Comparison of ENCODE assay signal across 9 mouse cellular contexts in genomic region chr8:83594167-83595049, GRCm38 (mm10). TPM values are rescaled to one million over a fixed set of nuclear protein-coding genes. Genes with fewer than 3 reads are reported as not detected.
A peak's percentile ranks its signal among the peaks of the same experiment; 100 is the strongest.
DNase-seq lines count a peak whose midpoint lies in the region; ATAC-seq lines count a peak whose summit lies in the region.
"Had no signal": no experiment of that assay in that cellular context is flagged by ENCODE, and none has a peak within 500 bp of the region (broad histone marks: within the 10 kb centered on the region; RNA-seq: fewer than 3 reads in every experiment).

No protein-coding gene starts in this region.

- under 1% methylated on average over 43 of the region's 43 CpGs for WGBS in heart, embryonic 13.5 days
- under 1% methylated on average over 43 of the region's 43 CpGs for WGBS in liver, embryonic 12.5 days (ENCODE audit: insufficient replicate concordance)
- WGBS in stomach, embryonic 15.5 days = under 1% methylated on average over 43 of the region's 43 CpGs

- H3K36me3 ChIP-seq in heart, embryonic 13.5 days = peaks cover 17% of the 10 kb centered on the region
- peaks cover 25% of the 10 kb centered on the region for H3K36me3 ChIP-seq in liver, embryonic 12.5 days
- H3K36me3 ChIP-seq in stomach, embryonic 15.5 days = no peaks in the 10 kb centered on the region

- peak overlapping the region; percentile 94 for H3K9ac ChIP-seq in heart, embryonic 13.5 days
- peak overlapping the region; percentile 95 for H3K9ac ChIP-seq in liver, embryonic 12.5 days
- H3K9ac ChIP-seq in stomach, embryonic 15.5 days = peak overlapping the region; percentile 82

- peak overlapping the region; percentile 87 for H3K4me2 ChIP-seq in heart, embryonic 13.5 days
- H3K4me2 ChIP-seq in liver, embryonic 12.5 days = peak overlapping the region; percentile 95
- peak overlapping the region; percentile 88 for H3K4me2 ChIP-seq in stomach, embryonic 15.5 days

- peak overlapping the region; percentile 94 for H3K27ac ChIP-seq in heart, embryonic 13.5 days (replicated peaks)
- peak overlapping the region; percentile 91 for H3K27ac ChIP-seq in liver, embryonic 12.5 days
- peak overlapping the region; percentile 90 for H3K27ac ChIP-seq in stomach, embryonic 15.5 days

- H3K27me3 ChIP-seq in heart, embryonic 13.5 days (replicated peaks) = no peaks in the 10 kb centered on the region
- H3K27me3 ChIP-seq in liver, embryonic 12.5 days (replicated peaks) = no peaks in the 10 kb centered on the region
- no peaks in the 10 kb centered on the region for H3K27me3 ChIP-seq in stomach, embryonic 15.5 days (replicated peaks)

- H3K4me3 ChIP-seq in heart, embryonic 13.5 days = peak overlapping the region; percentile 84
- H3K4me3 ChIP-seq in liver, embryonic 12.5 days = peak overlapping the region; percentile 95
- H3K4me3 ChIP-seq in stomach, embryonic 15.5 days (replicated peaks) = peak overlapping the region; percentile 64

- DNase-seq in CD4-positive helper T cell, adult 2 months (ENCODE audit: low read depth, low spot score) = peak; percentile 99
- peak; percentile 99 for DNase-seq in brain, embryonic 18.5 days (ENCODE audit: low read depth, low spot score)
- DNase-seq in kidney, postnatal 10 days = peak; percentile 98
- peak; percentile 94 to 96 for DNase-seq in natural killer cell, adult 2 months (ENCODE audit: low spot score in 2 of 2)

- H3K4me1 ChIP-seq in heart, embryonic 13.5 days = peaks cover 27% of the 10 kb centered on the region
- H3K4me1 ChIP-seq in liver, embryonic 12.5 days = peaks cover 65% of the 10 kb centered on the region
- H3K4me1 ChIP-seq in stomach, embryonic 15.5 days = peaks cover 16% of the 10 kb centered on the region

- H3K9me3 ChIP-seq in heart, embryonic 13.5 days = no peaks in the 10 kb centered on the region
- H3K9me3 ChIP-seq in liver, embryonic 12.5 days (replicated peaks) = no peaks in the 10 kb centered on the region
- no peaks in the 10 kb centered on the region for H3K9me3 ChIP-seq in stomach, embryonic 15.5 days

- peak; percentile 94 for ATAC-seq in erythroid progenitor cell, adult 5-6 weeks (replicated peaks; ENCODE audit: low FRiP score, poor library complexity, severe bottlenecking)
- ATAC-seq in heart, embryonic 13.5 days (ENCODE audit: extremely low read depth, insufficient number of reproducible peaks, low FRiP score, low TSS enrichment) = peak; percentile 99
- ATAC-seq in liver, embryonic 12.5 days = peak; percentile 97
- peak; percentile 99 for ATAC-seq in stomach, embryonic 15.5 days (ENCODE audit: insufficient read depth, low FRiP score, low read depth)

RNA-seq across cellular contexts. Expression of gene Tecr, which starts 13.4 kb away (rescaled TPM):
- 292 and 301 TPM in 2 replicates for total RNA-seq in erythroid progenitor cell, adult 5-6 weeks (2015; ENCODE audit: low replicate concordance)
- 92.2 and 190 TPM in 2 replicates for total RNA-seq in erythroid progenitor cell, adult 5-6 weeks (2017; ENCODE audit: low replicate concordance)
- polyA plus RNA-seq in heart, embryonic 13.5 days (2015; fragmentation: Nextera tagmentation; extraction: Ambion mirVana) = 438 and 474 TPM in 2 replicates
- polyA plus RNA-seq in liver, embryonic 12.5 days (2016; fragmentation: Nextera tagmentation; extraction: Ambion mirVana) = 371 and 378 TPM in 2 replicates
- polyA plus RNA-seq in stomach, embryonic 15.5 days (2015; fragmentation: Nextera tagmentation; extraction: Ambion mirVana) = 561 and 565 TPM in 2 replicates

RNA-seq across cellular contexts. Expression of gene Dnajb1, which starts 13.6 kb away (rescaled TPM):
- 56.2 and 59.5 TPM in 2 replicates for total RNA-seq in erythroid progenitor cell, adult 5-6 weeks (2015; ENCODE audit: low replicate concordance)
- 58.9 and 62.4 TPM in 2 replicates for total RNA-seq in erythroid progenitor cell, adult 5-6 weeks (2017; ENCODE audit: low replicate concordance)
- polyA plus RNA-seq in heart, embryonic 13.5 days (2015; fragmentation: Nextera tagmentation; extraction: Ambion mirVana) = 41.4 and 47.4 TPM in 2 replicates
- 65.1 and 69.8 TPM in 2 replicates for polyA plus RNA-seq in liver, embryonic 12.5 days (2016; fragmentation: Nextera tagmentation; extraction: Ambion mirVana)
- polyA plus RNA-seq in stomach, embryonic 15.5 days (2015; fragmentation: Nextera tagmentation; extraction: Ambion mirVana) = 55.1 and 62.6 TPM in 2 replicates

RNA-seq across cellular contexts. Expression of gene Ndufb7, which starts 27.9 kb away (rescaled TPM):
- 90.1 and 119 TPM in 2 replicates for total RNA-seq in erythroid progenitor cell, adult 5-6 weeks (2015; ENCODE audit: low replicate concordance)
- 75.9 and 125 TPM in 2 replicates for total RNA-seq in erythroid progenitor cell, adult 5-6 weeks (2017; ENCODE audit: low replicate concordance)
- 524 and 602 TPM in 2 replicates for polyA plus RNA-seq in heart, embryonic 13.5 days (2015; fragmentation: Nextera tagmentation; extraction: Ambion mirVana)
- polyA plus RNA-seq in liver, embryonic 12.5 days (2016; fragmentation: Nextera tagmentation; extraction: Ambion mirVana) = 290 and 291 TPM in 2 replicates
- 330 and 333 TPM in 2 replicates for polyA plus RNA-seq in stomach, embryonic 15.5 days (2015; fragmentation: Nextera tagmentation; extraction: Ambion mirVana)

RNA-seq across cellular contexts. Expression of gene Gipc1, which starts 58.1 kb away (rescaled TPM):
- total RNA-seq in erythroid progenitor cell, adult 5-6 weeks (2015; ENCODE audit: low replicate concordance) = 2.9 and 5.9 TPM in 2 replicates
- 9.3 and 12.5 TPM in 2 replicates for total RNA-seq in erythroid progenitor cell, adult 5-6 weeks (2017; ENCODE audit: low replicate concordance)
- 155 and 164 TPM in 2 replicates for polyA plus RNA-seq in heart, embryonic 13.5 days (2015; fragmentation: Nextera tagmentation; extraction: Ambion mirVana)
- 80.0 and 80.4 TPM in 2 replicates for polyA plus RNA-seq in liver, embryonic 12.5 days (2016; fragmentation: Nextera tagmentation; extraction: Ambion mirVana)
- polyA plus RNA-seq in stomach, embryonic 15.5 days (2015; fragmentation: Nextera tagmentation; extraction: Ambion mirVana) = 183 and 191 TPM in 2 replicates

RNA-seq across cellular contexts. Expression of gene Olfr370, which starts 58.8 kb away (rescaled TPM):
- not detected in 2 replicates for total RNA-seq in erythroid progenitor cell, adult 5-6 weeks (2015; ENCODE audit: low replicate concordance)
- total RNA-seq in erythroid progenitor cell, adult 5-6 weeks (2017; ENCODE audit: low replicate concordance) = not detected in 2 replicates
- polyA plus RNA-seq in heart, embryonic 13.5 days (2015; fragmentation: Nextera tagmentation; extraction: Ambion mirVana) = not detected in 2 replicates
- not detected in 2 replicates for polyA plus RNA-seq in liver, embryonic 12.5 days (2016; fragmentation: Nextera tagmentation; extraction: Ambion mirVana)
- polyA plus RNA-seq in stomach, embryonic 15.5 days (2015; fragmentation: Nextera tagmentation; extraction: Ambion mirVana) = not detected in 2 replicates
- polyA plus RNA-seq: gonadal fat pad, adult 2 months had no signal

Comparison
In these comparisons a context has a peak if more than half of its experiments do, and no peak if none do; other contexts are left out.
1. Peak in every context shown above with its lines: DNase-seq, ATAC-seq, H3K4me3 ChIP-seq and H3K27ac ChIP-seq.